Mouse (Mus musculus): ENCODE results near the gene Runx2. TPM values are rescaled to one million over a fixed set of nuclear protein-coding genes. Genes with fewer than 3 reads are reported as not detected.

Runx2 gene
- total and polyA plus RNA-seq, 2 experiments from 2014 or later = 0.83 to 1.5 TPM

GRCm38 (mm10) chr17:44706531-44706930, 108.1 kb downstream of the Runx2 start:
- Histone ChIP-seq H3K9ac (replicated peaks; ENCODE audit: low read length) (no peak overlapping the region), H3K27me3 (ENCODE audit: insufficient read depth, low read length) (no peaks in the 10 kb centered on the region), H3K4me2 (ENCODE audit: low read depth, low read length) (no peak overlapping the region), H3K27ac (no peak overlapping the region), H3K36me3 (ENCODE audit: insufficient read depth, low read length) (no peaks in the 10 kb centered on the region), H3K4me1 (ENCODE audit: insufficient read depth, low read length) (peaks cover 5% of the 10 kb centered on the region; the same call in 1 of the 2 replicates), H3K4me3 (ENCODE audit: low read length) (no peak overlapping the region), H3K9me3 (ENCODE audit: low read length) (no peaks in the 10 kb centered on the region)
- DNase-seq (ENCODE audit: low spot score) (no peak), ATAC-seq (no peak)
- no peak for TF ChIP-seq CTCF (IDR thresholded peaks at IDR 0.05; ENCODE audit: low read depth)
- WGBS = 81% methylated on average over 10 of the region's 10 CpGs

- no peak for DNase-seq (ENCODE audit: low spot score)
- TF ChIP-seq CTCF (IDR thresholded peaks at IDR 0.05; ENCODE audit: low read depth) = no peak
- Histone ChIP-seq H3K27ac (no peak overlapping the region), H3K9ac (replicated peaks; ENCODE audit: low read length) (no peak overlapping the region), H3K36me3 (ENCODE audit: insufficient read depth, low read length) (no peaks in the 10 kb centered on the region), H3K4me3 (ENCODE audit: low read length) (no peak overlapping the region), H3K4me1 (ENCODE audit: insufficient read depth, low read length) (no peaks in the 10 kb centered on the region), H3K27me3 (ENCODE audit: insufficient read depth, low read length) (no peaks in the 10 kb centered on the region), H3K4me2 (ENCODE audit: low read depth, low read length) (no peak overlapping the region), H3K9me3 (ENCODE audit: low read length) (no peaks in the 10 kb centered on the region)
- 57% methylated on average over 14 of the region's 14 CpGs for WGBS
- ATAC-seq = no peak
Measured at GRCm38 (mm10) chr17:44702506-44703298, 111.9 kb downstream of the Runx2 start.

- Histone ChIP-seq H3K4me2 (ENCODE audit: low read depth, low read length) (no peak overlapping the region), H3K27ac (no peak overlapping the region), H3K9me3 (ENCODE audit: low read length) (no peaks in the 10 kb centered on the region), H3K36me3 (ENCODE audit: insufficient read depth, low read length) (no peaks in the 10 kb centered on the region), H3K4me3 (ENCODE audit: low read length) (no peak overlapping the region), H3K4me1 (ENCODE audit: insufficient read depth, low read length) (no peaks in the 10 kb centered on the region), H3K27me3 (ENCODE audit: insufficient read depth, low read length) (no peaks in the 10 kb centered on the region), H3K9ac (replicated peaks; ENCODE audit: low read length) (no peak overlapping the region)
- 85% methylated on average over 4 of the region's 4 CpGs for WGBS
- DNase-seq (ENCODE audit: low spot score) (no peak), ATAC-seq (no peak)
- TF ChIP-seq CTCF (IDR thresholded peaks at IDR 0.05; ENCODE audit: low read depth) = no peak
Measured at GRCm38 (mm10) chr17:44701531-44701930, 113.1 kb downstream of the Runx2 start.

- H3K4me1 ChIP-seq (ENCODE audit: insufficient read depth, low read length) = no peaks in the 10 kb centered on the region
- DNase-seq (ENCODE audit: low spot score) (no peak), ATAC-seq (no peak)
- no peaks in the 10 kb centered on the region for H3K27me3 ChIP-seq (ENCODE audit: insufficient read depth, low read length)
- no peak overlapping the region for H3K27ac ChIP-seq
- H3K36me3 ChIP-seq (ENCODE audit: insufficient read depth, low read length) = no peaks in the 10 kb centered on the region
- no peak overlapping the region for H3K4me3 ChIP-seq (ENCODE audit: low read length)
- 75% methylated on average over 1 of the region's 1 CpGs for WGBS
- no peak overlapping the region for H3K9ac ChIP-seq (replicated peaks; ENCODE audit: low read length)
- no peaks in the 10 kb centered on the region for H3K9me3 ChIP-seq (ENCODE audit: low read length)
- TF ChIP-seq CTCF (IDR thresholded peaks at IDR 0.05; ENCODE audit: low read depth) = no peak
- no peak overlapping the region for H3K4me2 ChIP-seq (ENCODE audit: low read depth, low read length)
Measured at GRCm38 (mm10) chr17:44700326-44700725, 114.3 kb downstream of the Runx2 start.

- 86% methylated on average over 10 of the region's 10 CpGs for WGBS
- H3K4me3 ChIP-seq (ENCODE audit: low read length) = no peak overlapping the region
- no peak overlapping the region for H3K27ac ChIP-seq
- no peak overlapping the region for H3K9ac ChIP-seq (replicated peaks; ENCODE audit: low read length)
- no peaks in the 10 kb centered on the region for H3K36me3 ChIP-seq (ENCODE audit: insufficient read depth, low read length)
- H3K4me2 ChIP-seq (ENCODE audit: low read depth, low read length) = no peak overlapping the region
- DNase-seq (ENCODE audit: low spot score) (no peak), ATAC-seq (no peak)
- TF ChIP-seq CTCF (IDR thresholded peaks at IDR 0.05; ENCODE audit: low read depth) = no peak
- H3K4me1 ChIP-seq (ENCODE audit: insufficient read depth, low read length) = no peaks in the 10 kb centered on the region
- H3K9me3 ChIP-seq (ENCODE audit: low read length) = no peaks in the 10 kb centered on the region
- no peaks in the 10 kb centered on the region for H3K27me3 ChIP-seq (ENCODE audit: insufficient read depth, low read length)
Measured at GRCm38 (mm10) chr17:44697053-44697452, 117.5 kb downstream of the Runx2 start.

- H3K9ac ChIP-seq (replicated peaks; ENCODE audit: low read length) = no peak overlapping the region
- no peaks in the 10 kb centered on the region for H3K36me3 ChIP-seq (ENCODE audit: insufficient read depth, low read length)
- H3K4me3 ChIP-seq (ENCODE audit: low read length) = no peak overlapping the region
- H3K27ac ChIP-seq = no peak overlapping the region
- DNase-seq (ENCODE audit: low spot score) (no peak), ATAC-seq (no peak)
- no peaks in the 10 kb centered on the region for H3K27me3 ChIP-seq (ENCODE audit: insufficient read depth, low read length)
- TF ChIP-seq CTCF (IDR thresholded peaks at IDR 0.05; ENCODE audit: low read depth) = no peak
- no peaks in the 10 kb centered on the region for H3K9me3 ChIP-seq (ENCODE audit: low read length)
- H3K4me2 ChIP-seq (ENCODE audit: low read depth, low read length) = no peak overlapping the region
- 85% methylated on average over 5 of the region's 7 CpGs for WGBS
- no peaks in the 10 kb centered on the region for H3K4me1 ChIP-seq (ENCODE audit: insufficient read depth, low read length)
Measured at GRCm38 (mm10) chr17:44693552-44693951, 121.0 kb downstream of the Runx2 start.

GRCm38 (mm10) chr17:44691517-44691916, 123.1 kb downstream of the Runx2 start:
- Histone ChIP-seq H3K9me3 (ENCODE audit: low read length) (no peaks in the 10 kb centered on the region), H3K9ac (replicated peaks; ENCODE audit: low read length) (no peak overlapping the region), H3K4me2 (ENCODE audit: low read depth, low read length) (no peak overlapping the region), H3K27ac (no peak overlapping the region), H3K4me3 (ENCODE audit: low read length) (no peak overlapping the region), H3K27me3 (ENCODE audit: insufficient read depth, low read length) (no peaks in the 10 kb centered on the region), H3K4me1 (ENCODE audit: insufficient read depth, low read length) (no peaks in the 10 kb centered on the region), H3K36me3 (ENCODE audit: insufficient read depth, low read length) (no peaks in the 10 kb centered on the region)
- WGBS = 85% methylated on average over 2 of the region's 2 CpGs
- no peak for TF ChIP-seq CTCF (IDR thresholded peaks at IDR 0.05; ENCODE audit: low read depth)
- ATAC-seq (no peak), DNase-seq (ENCODE audit: low spot score) (no peak)

Measured in hindbrain, postnatal 0 days (tissue).